Mouse (Mus musculus) thymus, postnatal 4 days (tissue): ENCODE data around the gene Erc2.
A peak's percentile ranks its signal among the peaks of the same experiment; 100 is the strongest.

Experiments
- DNase-seq: peaks from one replicate; pipeline ENCODE4 v3.0.0; 2021

Gene Erc2

DNA sequence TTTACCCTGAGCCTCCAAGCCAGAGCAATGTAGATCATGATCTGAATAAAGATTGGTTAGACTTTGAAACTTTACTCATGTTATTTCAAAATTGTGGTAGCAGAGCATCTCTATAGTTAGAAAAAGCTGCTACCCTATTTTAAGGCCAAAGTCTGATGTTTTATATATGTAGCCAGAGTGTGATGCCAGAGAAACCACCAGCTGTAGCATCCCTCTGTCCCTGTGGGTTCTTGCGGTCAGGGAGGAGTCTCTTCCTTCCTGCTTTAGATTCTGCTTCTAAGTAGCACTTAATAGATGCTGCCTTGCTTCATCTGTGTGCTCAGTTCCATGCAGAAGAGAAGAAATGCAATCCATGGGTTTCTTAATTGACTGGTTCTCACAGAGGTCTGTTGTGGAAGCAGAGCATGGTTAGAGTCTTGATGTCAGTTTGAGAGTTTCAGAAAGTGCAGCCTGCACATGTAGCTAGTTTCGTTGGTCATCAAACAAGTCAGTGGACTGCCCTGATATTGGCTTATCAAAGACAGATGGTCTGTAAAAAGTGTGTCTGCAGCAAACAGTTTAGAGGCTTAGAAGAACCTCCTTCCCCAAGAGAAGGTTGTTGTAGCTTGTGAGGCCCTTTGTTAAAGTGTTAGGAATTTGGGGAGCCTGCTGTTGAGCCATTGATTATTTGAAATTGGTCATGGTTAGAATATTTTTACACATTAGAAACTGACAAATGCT, 156.9 kb downstream of the Erc2 start:
- no peak for DNase-seq

DNA sequence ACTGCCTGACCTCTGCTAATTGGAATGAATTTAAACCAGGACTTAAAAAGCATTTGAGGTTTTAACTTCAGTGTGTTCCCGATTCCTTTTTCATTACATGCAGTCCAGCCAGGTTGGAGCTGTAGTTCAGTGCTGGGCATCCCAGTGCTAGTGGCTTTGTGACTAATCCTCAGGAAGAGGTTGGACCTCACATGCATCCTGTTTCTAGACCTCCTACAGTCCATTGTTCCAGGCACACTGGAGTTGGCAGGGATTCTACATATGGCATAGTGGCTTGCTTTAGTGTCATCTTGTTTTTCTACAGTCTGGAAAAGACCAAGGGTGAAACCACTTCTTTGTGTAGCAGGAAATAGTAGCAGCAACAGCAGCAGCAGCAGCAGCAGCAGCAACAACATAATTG, 159.0 kb downstream of the Erc2 start:
- DNase-seq, result no peak

DNA sequence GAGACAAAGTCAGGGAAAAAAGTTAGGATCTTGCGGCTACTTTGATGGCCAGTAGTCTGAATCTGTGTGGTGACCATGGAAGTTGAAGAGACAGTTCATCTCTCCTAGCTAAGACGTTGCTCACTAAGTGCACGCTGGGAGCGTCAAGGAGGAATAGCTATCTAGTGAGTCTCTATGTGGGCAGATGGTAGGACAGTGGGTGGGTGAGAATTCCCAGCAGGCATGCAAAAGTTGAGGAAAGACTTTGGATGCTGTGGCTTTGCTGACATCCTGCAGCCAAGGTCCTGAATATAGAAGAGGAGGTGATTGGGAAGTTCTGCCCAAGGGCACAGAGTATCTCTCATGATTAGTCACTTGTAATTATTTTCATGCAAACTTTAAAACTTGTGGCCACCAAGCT, 162.6 kb downstream of the Erc2 start:
- no peak for DNase-seq

DNA sequence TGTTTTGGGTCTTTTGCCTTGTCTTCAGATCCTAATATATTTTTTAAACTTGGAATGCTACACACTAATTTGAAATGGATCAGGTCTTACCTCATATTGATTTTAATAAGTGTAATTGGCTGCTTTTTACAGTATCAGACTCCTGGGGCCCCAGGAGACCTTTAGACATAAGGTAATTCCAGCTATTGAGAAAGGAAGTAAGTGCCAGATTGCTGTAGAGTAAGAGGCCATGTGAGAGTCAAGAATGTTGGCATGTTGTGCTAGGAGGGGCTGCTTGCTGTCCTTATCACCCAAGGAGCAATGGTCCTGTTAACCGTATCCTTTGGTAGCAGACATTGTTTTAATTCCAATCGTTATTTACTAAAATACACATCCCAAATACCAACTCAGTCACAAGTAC, 163.3 kb downstream of the Erc2 start:
- no peak for DNase-seq

DNA sequence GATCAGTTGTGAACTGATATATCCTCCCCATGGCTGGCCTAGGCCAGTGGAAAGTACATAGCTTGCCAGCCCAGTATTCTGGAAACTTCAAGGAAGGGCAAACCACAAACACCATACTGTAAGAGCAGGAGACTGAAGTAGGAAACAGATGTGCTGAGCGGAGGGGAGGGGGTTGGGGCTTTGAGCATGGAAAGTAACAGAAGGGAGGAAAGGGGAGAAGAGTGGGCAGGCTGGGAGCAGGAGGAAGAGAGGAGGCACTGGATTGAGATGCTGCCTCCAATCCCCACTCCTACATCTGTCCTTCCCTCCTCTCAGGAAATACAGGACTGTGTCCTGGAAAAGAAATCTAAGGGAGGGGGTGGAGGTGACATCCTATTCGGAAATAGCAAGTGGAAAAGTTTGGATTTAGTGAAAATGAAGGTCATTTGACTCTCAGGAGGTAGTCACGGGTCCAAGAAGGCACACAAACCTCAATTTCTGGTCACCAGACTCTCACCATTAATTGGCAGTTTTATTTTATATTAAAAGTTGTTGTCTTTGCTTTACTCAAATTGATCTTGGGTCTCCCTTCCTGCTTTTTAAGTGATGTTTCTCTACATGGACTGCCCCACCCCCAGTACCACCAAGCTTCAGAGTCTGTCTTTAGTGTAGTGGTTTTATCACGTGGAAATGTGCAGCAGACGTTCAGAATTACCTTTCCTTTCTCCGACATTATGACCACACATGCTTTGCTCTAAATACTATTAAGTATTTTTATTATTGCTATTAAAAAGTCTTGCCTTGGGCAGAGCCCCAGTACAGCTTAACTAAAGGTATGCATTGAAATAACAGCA, 167.1 kb downstream of the Erc2 start:
- DNase-seq, result no peak

DNA sequence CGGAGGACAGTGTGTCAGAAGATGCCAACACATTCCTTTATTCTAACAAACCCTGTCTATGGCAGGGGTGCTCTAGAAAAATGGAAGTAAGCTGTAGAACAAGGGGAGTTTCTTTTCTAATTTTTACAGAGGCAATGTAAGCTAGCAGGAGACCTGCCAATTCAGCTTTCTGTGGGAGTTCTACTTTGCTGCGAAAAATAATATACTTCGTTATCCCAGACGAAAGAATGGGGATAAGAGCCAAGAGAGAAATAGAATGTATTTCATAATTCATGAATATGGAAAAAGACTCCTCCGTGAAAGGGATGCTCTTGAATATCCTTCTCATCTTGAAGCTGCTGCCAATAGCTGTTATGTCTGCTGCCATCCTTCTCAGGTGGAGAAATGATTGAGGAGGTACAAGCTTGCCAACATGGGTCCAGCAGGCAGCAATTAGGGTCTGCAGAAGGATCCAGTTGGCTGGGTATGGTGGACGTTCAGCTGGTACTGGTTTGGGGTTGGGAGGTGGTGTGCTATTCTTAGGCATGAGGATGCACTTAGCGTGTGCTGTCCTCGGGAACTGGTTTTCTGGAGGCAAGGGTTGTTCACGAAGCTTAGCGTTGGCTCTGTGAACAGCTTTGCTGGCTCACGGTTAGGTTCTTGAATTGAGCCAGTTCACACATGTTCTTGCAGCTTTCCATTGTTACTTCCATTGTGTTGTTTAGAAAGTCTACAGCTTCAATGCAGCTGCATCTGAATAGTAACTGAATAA, 176.1 kb downstream of the Erc2 start:
- DNase-seq, result no peak

DNA sequence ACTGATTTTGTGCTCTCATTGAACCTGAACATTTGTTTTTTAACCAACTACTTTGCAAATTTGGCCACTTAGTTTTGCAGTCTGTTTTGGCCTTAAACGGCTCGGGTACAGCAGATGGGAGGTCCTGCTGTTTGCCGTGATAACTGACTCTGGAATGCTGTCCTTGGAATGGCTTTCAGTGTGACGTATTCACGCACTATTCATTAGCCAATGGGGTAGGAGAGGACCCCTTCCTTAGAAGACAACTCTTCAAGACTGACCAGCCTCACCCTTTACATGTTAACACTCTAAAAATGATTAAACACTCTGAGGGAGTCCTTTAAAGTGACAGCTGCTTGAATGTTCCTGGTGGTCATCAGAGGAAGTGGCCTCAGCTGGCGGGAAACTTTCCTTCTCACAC, 178.5 kb downstream of the Erc2 start:
- DNase-seq, result no peak

DNA sequence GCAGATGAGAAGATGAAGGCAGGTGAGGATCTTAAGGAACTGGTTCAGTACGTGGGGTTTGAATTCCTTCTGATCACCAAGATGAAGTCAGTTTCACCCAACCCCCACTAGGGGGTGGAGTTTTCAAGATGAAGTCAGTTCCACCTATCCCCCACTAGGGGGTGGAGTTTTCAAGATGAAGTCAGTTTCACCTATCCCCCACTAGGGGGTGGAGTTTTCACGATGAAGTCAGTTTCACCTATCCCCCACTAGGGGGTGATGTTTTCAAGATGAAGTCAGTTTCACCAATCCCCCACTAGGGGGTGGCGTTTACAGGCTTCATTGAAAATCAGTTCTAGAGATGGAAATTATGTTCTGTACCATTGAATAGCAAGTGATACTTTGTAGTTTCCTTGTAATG, 181.7 kb downstream of the Erc2 start:
- peak; percentile 22 for DNase-seq

DNA sequence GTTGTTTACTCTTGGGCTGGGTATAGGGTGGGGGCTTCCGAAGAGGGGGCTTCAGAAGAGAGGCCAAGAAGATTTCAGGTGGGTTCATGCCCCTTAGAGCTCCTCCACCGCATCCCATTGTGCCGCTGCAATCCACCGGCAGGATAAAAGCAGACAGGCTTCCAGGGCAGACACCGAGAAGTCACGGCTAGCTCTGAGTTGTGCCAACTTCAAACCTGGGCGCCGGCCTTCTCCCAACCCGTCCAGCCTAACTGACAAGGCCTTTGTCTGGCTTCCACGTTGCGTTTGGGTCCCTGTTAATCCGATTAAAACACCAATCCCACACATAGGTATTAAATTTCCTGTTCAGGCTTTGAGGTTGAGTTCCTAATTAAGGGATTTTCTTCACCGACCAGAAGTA, 182.8 kb downstream of the Erc2 start:
- DNase-seq, result no peak

DNA sequence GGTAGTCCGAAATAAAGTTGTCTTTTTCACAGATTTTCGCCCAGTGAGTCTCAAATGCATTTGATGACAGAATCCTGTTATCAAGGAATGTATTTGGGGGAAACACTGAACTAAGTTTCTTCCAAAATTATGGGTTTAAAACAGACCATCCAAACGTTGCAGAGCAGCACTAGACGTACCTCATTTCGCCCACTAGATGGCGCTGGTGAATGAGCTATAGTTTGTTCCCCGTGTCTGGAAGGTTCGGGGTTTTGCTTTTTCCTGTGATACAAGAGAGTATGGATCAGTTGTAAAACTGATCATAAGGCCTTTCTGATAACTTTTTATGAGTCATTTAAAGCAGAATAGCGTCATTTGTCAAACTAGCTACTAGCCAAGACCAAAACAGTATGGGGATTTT, 185.9 kb downstream of the Erc2 start:
- peak; percentile 47 for DNase-seq

DNA sequence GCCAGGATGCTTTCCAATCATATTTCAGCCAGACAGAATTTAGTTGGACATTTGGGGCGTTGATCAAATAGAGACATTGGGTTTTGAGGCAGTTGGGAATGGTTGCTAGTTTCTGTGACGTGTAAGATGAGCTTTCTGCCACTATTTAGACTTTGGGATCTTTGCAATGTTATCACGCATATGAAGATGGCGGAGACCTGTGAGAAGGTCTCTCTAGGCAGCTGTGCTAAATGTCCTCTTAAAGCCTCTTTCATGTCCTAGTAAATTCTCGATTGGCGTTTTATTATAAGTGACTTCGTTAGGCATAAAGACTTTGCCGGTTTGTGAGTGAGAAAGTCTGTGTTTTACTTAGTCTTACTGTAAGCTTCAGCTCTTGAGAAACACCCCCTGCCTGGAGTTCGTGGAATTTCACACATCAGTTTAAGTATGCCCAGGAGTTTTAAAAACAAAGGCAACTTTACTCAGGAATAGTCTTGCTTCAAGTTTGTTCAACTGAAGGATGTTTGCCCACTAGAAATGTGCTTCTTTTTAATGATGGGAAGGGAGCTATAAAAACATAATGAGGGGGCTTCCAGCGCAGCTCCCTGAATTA, 186.4 kb downstream of the Erc2 start:
- DNase-seq, result no peak

DNA sequence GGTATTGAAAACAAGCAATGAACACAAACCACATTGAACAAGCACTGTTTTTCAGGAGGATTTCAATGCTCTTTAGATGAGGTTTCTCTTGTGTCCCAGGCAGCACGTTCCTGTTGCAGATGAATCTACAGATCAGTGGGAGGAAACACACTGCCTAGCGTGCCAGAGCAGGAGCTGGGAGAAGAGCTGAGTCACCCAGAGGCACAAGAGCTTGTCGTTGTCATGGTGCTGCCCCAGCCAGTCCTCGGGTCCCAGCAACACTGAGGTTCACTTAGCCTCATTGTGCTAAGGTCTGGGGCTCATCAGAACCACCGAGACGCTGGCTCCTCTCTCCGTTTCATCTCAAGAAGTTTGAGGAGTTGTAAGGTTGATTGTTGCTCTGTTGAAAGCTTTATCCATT, 188.6 kb downstream of the Erc2 start:
- DNase-seq, result no peak

DNA sequence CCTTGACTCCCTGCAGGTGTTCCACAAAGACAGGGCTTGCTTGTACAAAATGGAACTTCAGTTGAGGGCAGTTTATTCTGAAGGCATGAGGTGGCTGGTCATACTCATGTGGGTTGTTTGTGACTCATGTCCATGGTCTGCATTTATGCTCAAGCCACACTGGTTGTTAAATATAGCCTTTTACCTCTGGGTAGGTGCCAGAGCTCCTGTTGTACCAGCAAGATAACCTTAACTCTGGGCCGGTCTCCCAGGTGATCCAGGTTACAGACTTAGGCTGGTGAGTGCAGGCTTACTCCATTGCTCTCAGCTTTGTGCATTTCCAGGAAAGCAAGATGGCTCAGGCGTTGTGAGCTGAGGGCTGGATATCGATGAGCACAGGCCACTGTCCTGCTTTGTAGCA, 189.4 kb downstream of the Erc2 start:
- DNase-seq, result no peak

DNA sequence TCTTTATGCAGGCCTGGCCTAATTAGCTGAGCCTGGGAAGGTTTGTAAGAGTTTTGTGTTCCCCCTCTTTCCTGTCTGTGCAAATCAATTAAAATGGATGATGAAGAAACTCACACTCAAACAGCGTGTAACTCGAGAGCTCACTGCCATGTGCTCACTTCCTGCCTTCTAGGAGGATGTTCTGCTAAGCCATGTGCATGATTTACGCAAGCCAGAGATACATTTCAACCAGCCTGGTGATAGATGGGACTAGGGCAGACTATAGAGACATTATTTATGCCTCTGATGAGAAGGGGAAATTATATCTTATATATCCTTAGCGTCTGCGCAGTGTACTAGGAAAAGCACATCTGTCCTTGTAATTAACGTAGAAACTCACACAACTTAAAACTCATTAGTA, 193.5 kb downstream of the Erc2 start:
- DNase-seq, result no peak

DNA sequence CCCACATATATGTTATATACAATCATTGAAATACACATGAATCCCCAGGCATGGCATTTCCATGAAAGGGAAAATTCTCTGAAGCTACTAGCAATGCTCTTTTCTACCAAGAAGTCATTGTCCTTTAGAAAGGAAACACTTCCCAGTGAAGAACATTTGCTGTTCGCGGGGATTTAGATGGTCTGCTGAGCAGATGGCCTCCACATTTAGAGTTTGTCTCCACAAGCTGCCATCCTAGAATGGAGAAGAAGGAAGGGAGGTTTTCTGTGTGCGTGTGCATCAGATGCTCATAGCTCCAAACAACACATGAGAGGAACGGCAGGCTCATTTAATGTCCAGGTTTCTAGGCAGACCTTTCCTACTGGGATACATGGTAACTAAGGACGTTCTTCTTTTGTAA, 196.8 kb downstream of the Erc2 start:
- DNase-seq, result no peak

DNA sequence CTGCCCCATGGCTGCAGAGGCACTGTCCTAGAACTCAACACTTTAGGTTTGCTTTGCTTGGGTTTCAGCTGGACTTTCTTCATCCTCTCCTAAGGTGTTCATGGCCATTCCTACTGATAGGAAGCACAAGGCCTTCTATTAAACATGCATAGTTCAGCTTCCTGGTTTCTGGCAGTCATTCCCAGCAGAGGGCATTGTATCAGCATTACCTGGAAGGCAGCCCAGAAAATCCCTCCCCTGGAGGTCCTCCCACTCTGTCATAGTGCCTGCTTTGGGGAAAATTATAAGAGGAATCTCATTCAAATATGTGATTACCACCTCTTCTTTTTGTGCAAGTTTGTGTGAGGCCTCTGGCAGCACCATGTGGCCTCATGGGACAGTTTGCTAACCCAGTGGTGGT, 199.6 kb downstream of the Erc2 start:
- DNase-seq, result no peak

DNA sequence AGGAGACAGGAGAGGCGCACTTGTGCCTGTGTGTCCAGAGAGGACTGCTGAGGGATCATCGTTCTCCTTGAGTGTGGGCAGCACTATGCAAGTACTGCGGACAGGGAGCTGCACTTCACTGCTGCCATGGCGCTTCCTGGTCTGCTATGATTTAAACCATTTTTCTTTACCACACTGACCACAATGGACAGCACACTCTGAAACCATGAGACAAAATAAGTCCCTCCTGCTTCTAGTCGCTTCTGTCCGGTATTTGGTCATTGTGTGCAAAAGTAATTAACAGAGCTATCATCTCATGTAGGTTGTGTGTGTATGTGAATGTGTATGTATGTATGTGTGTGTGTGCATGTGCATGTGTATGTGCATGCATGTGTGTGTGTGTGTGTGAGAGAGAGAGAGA, 200.3 kb downstream of the Erc2 start:
- DNase-seq, result no peak

DNA sequence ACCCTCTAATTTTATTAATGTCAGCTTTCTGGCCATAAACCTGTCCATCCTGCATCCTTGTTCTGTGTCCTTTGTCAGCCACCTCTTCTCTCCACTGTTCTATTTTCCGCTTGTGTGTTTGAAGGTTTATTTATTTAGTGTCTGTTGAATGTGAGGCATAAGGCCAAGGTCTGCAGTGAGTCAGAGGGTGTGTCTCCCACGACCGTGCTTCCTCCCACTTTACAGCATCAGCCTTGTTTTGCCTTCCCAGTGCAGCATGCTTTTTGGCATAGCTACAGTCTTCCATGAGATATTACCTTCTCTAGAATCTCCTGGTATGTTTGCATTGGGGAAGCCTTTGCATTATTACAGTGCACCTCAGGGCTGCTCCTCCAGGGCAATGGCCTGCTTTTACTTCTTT, 200.8 kb downstream of the Erc2 start:
- DNase-seq, result no peak

DNA sequence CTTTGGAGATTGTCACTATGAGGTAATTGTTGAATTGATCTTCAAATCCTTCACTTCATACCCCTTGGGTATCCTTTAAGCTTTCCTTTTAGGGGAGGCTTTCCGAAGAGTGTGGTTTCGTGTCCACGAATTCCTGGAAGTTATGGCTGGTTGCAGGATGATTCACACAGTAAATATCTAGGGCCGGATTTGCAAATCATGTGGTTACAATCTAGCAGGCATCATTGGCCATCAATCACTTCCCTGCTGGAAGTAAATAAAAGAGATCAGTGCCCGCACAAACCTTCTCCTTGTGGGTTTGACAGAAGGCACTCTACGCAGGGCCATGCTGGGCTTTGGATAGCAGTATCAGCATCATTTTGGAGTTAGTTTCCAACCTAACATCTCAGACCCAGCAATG, 201.7 kb downstream of the Erc2 start:
- no peak for DNase-seq

DNA sequence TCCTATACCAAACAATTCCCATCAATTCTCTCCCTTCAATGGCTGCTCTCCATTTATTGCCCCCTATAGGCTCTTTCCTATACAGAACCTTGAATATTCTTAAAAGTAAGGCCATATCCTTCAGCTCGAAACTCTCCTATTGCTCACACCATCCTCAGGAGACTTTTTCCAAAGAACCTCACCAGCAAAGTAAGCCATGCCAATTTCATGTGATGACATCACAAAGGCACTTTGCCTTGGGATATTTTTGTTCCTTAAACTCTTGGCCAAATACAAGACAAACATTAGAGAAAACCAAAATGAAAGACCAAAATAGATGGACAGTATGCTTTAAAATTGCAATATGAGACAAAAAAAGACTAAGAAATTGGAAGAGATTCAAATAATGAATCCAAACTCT, 204.6 kb downstream of the Erc2 start:
- no peak for DNase-seq

DNA sequence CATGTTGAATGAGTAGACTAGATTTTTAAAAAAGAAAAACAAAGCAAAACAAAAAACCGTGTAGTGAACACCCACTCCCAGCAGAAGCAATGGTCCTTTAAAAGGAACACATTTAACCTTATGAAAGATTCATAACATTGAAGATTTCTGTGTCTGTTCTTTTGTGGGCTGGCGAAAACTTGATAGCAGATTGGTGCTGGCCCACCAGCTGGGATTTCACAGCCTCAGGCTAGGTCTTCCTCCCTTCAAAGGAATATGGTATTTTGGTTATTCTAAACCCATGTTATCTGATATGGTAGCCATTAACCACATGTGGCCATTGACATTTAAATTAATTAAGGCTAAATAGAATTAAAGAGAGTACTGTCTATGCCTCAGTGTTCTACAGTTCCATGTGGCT, 205.9 kb downstream of the Erc2 start:
- no peak for DNase-seq

DNA sequence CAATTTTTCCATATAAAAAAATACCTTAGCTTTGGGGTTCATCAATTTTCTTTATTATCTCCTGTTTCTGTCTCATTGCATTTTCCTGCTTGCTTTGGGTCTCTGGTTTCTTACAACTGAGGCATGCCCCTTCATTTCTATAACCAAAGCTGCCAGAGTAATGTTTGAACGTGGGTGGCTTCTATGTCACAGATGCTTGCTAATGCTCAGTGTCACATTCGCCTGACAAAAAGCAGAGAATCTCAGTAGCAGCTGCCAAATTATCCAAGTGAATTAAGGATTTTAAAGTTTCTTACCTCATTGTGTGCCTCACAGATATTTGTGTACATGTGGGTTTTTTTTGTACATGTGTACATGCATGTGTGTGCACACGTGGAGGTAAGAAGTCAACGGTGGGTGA, 210.0 kb downstream of the Erc2 start:
- DNase-seq, result no peak

DNA sequence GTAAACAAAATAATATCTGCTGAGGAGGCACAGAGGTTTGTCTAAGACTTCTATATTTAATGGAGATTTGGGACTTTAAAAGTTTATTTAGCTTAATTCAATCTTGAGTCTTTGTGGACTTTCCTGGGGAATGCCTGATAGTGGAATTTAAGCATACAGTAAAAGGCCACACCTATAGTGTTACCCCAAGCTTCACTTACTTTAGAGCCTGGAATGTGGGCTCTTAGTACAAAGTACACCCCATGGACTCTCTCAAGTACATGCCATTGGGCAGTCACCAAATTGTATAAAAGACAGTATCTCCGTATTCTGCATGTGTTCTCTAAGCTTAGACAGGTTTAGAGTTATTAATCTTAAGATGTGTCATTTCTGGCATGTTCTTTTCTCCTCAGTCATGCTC, 213.1 kb downstream of the Erc2 start:
- DNase-seq, result no peak
